Mouse (Mus musculus) spleen, postnatal 0 days (tissue): Measurements from ENCODE around the gene Gc. TPM values are rescaled to one million over a fixed set of nuclear protein-coding genes. Genes with fewer than 3 reads are reported as not detected.

Source experiments
- polyA plus RNA-seq: library from polyadenylated mRNA; unstranded; fragments of >200 nt; fragmentation: Nextera tagmentation; extraction: Ambion mirVana; gene quantifications from 2 replicates; pipeline ENCODE4 v1.2.1, GENCODE M21; 2015

Gene Gc
- 0.57 and 1.9 TPM in 2 replicates for polyA plus RNA-seq

GRCm38 (mm10) chr5:89457554-89458062 is at the start of gene Gc:
Gene Gc (minus strand): TSS chr5:89457898.

Other genes starting within 250 kb of the Gc start
- gene Npffr2, start 69.5 kb upstream of the Gc start, polyA plus RNA-seq: not detected in 2 replicates